Mouse (Mus musculus): ENCODE measurements at regions not wholly inside any gene's neighbourhood (a gene's known extent, or its start where the extent isn't known, plus 50 kb on each side); places are given as distances from the start of the nearest gene placed in this dataset.

DNA sequence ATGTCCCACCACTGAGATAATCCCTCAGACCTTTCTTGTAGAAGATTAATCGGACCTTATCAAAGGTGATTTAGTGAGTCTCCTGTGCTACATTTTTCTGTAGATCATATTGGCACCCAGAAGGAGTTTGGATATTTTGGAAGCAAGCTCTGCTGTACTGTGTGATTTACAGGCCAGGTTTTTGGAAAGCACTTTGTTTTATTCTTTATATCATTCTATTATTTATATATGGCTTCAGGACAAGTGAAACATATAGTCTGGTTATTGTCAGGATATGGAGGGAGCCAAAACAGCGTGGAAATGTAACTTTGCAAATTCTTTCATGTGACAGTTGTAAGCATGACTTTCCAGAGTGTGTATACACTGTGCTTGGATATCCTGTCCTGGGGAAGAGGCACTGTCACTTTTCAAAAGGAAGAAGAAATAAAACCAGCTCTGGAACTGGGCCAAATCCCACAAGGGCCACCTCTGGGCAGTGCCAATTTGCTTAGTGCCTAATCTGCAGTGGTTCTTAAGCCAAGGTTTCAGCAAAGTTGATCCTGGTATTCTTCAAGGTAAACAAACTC lies 149.8 kb downstream of the Fbxo8 start:
- TF ChIP-seq CTCF (conservative IDR thresholded peaks at IDR 0.05; ENCODE audit: low read length) (no peak), POU5F1 (IDR thresholded peaks at IDR 0.05; ENCODE audit: borderline replicate concordance, low read length) (no peak)

Measured in E14TG2a.4 (cell line).